Comparison of ENCODE assay signal across 19 mouse cellular contexts in genomic region chr13:40076236-40076635, GRCm38 (mm10).
DNase-seq lines count a peak whose midpoint lies in the region; ATAC-seq and TF ChIP-seq lines count a peak whose summit lies in the region.
"Had no signal": no experiment of that assay in that cellular context is flagged by ENCODE, and none has a peak within 500 bp of the region (broad histone marks: within the 10 kb centered on the region; RNA-seq: fewer than 3 reads in every experiment).

No protein-coding gene starts in this region.

- no peak for TF ChIP-seq CTCF in kidney, adult 2 months (conservative IDR thresholded peaks at IDR 0.05; ENCODE audit: insufficient read depth, insufficient read length, low read depth, low read length)

- H3K27me3 ChIP-seq in kidney, adult 2 months (replicated peaks; ENCODE audit: control insufficient read depth, insufficient read depth, low read length) = no peaks in the 10 kb centered on the region
- no peaks in the 10 kb centered on the region for H3K27me3 ChIP-seq in intestine, embryonic 15.5 days (replicated peaks)
- H3K27me3 ChIP-seq: heart, embryonic 13.5 days had no signal

- peak; percentile 5 for DNase-seq in kidney, adult 2 months
- DNase-seq in kidney, adult 9 months = no peak
- peak; percentile 51 to 74 for DNase-seq in cerebellum, adult 18-20 months
- peak; percentile 74 for DNase-seq in cerebellum, adult 9-11 months
- DNase-seq in cerebellum, postnatal 36 days = peak; percentile 41 to 44
- DNase-seq in heart, adult 9 months (ENCODE audit: low spot score in 2 of 2) = no peak
- DNase-seq in ovary, postnatal 36 days (ENCODE audit: low spot score) = no peak
- DNase-seq: adrenal gland, postnatal 10 days; forebrain, postnatal 0 days; gastrocnemius, adult 2 months; gastrocnemius, postnatal 25 days; heart, postnatal 36 days; kidney, adult 11 months had no signal

- H3K27ac ChIP-seq in kidney, adult 2 months (ENCODE audit: insufficient read depth, low read depth, low read length) = no peak overlapping the region
- no peak overlapping the region for H3K27ac ChIP-seq in intestine, embryonic 15.5 days
- H3K27ac ChIP-seq: embryonic facial prominence, embryonic 10.5 days; forebrain, embryonic 13.5 days; gastrocnemius, adult 2 months; heart, embryonic 13.5 days had no signal

- no peak for TF ChIP-seq POLR2A in kidney, adult 2 months (IDR thresholded peaks at IDR 0.05; ENCODE audit: low read depth, low read length)

- no peaks in the 10 kb centered on the region for H3K4me1 ChIP-seq in kidney, adult 2 months (ENCODE audit: control insufficient read depth, insufficient read depth, low read length)
- H3K4me1 ChIP-seq in intestine, embryonic 15.5 days (replicated peaks) = no peaks in the 10 kb centered on the region
- H3K4me1 ChIP-seq: embryonic facial prominence, embryonic 10.5 days; heart, embryonic 13.5 days had no signal

- no peaks in the 10 kb centered on the region for H3K36me3 ChIP-seq in kidney, adult 2 months (ENCODE audit: control insufficient read depth, insufficient read depth, low read length)
- H3K36me3 ChIP-seq in intestine, embryonic 15.5 days = no peaks in the 10 kb centered on the region
- H3K36me3 ChIP-seq: embryonic facial prominence, embryonic 10.5 days; heart, embryonic 13.5 days had no signal

- H3K9ac ChIP-seq in intestine, embryonic 15.5 days = no peak overlapping the region
- H3K9ac ChIP-seq: forebrain, embryonic 13.5 days; forebrain, postnatal 0 days; heart, embryonic 13.5 days had no signal

- no peak overlapping the region for H3K4me2 ChIP-seq in intestine, embryonic 15.5 days (replicated peaks)
- H3K4me2 ChIP-seq: forebrain, embryonic 13.5 days; heart, embryonic 13.5 days had no signal

- ATAC-seq in intestine, embryonic 15.5 days = no peak
- ATAC-seq: forebrain, embryonic 13.5 days; forebrain, postnatal 0 days; hindbrain, embryonic 16.5 days; inflammation-experienced regulatory T-cells, adult 6 months had no signal

- H3K9me3 ChIP-seq in intestine, embryonic 15.5 days = no peaks in the 10 kb centered on the region
- H3K9me3 ChIP-seq: embryonic facial prominence, embryonic 10.5 days; forebrain, embryonic 13.5 days; heart, embryonic 13.5 days had no signal

- no peak overlapping the region for H3K4me3 ChIP-seq in kidney, adult 2 months (ENCODE audit: insufficient read depth, low read depth, low read length)
- H3K4me3 ChIP-seq in intestine, embryonic 15.5 days (replicated peaks) = no peak overlapping the region
- H3K4me3 ChIP-seq: embryonic facial prominence, embryonic 10.5 days; forebrain, embryonic 13.5 days; gastrocnemius, adult 2 months; heart, embryonic 13.5 days had no signal

- 79% methylated on average over 4 of the region's 4 CpGs for WGBS in kidney, adult 2 months
- WGBS in intestine, embryonic 15.5 days = 93% methylated on average over 4 of the region's 4 CpGs

Comparison
In these comparisons a context has a peak if more than half of its experiments do, and no peak if none do; other contexts are left out.
1. DNase-seq: peak in kidney, adult 2 months (single experiment), cerebellum, adult 18-20 months (2 of 2), cerebellum, adult 9-11 months (single experiment) and cerebellum, postnatal 36 days (2 of 2); none in kidney, adult 9 months (single experiment), heart, adult 9 months (0 of 2) and ovary, postnatal 36 days (single experiment).